Mouse (Mus musculus) small intestine, adult 2 months (tissue): ENCODE data around the gene Itgb5.

Experiments
- CTCF ChIP-seq: fragments of 200-500 bp; IDR thresholded peaks from 2 replicates; pipeline ENCODE4 v1.5.1; 2012; ENCODE audit warnings: low read depth, mild to moderate bottlenecking, control low read depth, inconsistent platforms, low read length, moderate library complexity, mixed read lengths; ENCODE audit not compliant: insufficient replicate concordance, insufficient read length; ENCODE audit errors: extremely low read depth
- POLR2A ChIP-seq: fragments of 200-500 bp; IDR thresholded peaks from 2 replicates; pipeline ENCODE4 v1.6.1; 2012; ENCODE audit warnings: low read depth, mild to moderate bottlenecking, control low read depth, inconsistent platforms, low read length, moderate library complexity

- TF ChIP-seq CTCF (no peak), POLR2A (no peak)
These were observed 51.3 kb downstream of the Itgb5 start for GRCm38 (mm10) chr16:33880765-33881164.
